Mouse (Mus musculus): ENCODE measurements around the gene Prkab1. TPM values are rescaled to one million over a fixed set of nuclear protein-coding genes. Genes with fewer than 3 reads are reported as not detected.

Gene Prkab1
- polyA plus RNA-seq (2012; rRNA removed) = 90.1 and 94.6 TPM in 2 replicates

GRCm38 (mm10) chr5:116024327-116024739 is at the start of gene Prkab1:
Prkab1 (minus strand) TSS chr5:116024508.
- 1% methylated on average over 46 of the region's 46 CpGs for WGBS
- peak; percentile 90 for DNase-seq (ENCODE audit: low read depth, low spot score)

- DNase-seq (ENCODE audit: low read depth, low spot score) = no peak
These were observed 45.3 kb upstream of the Prkab1 start for GRCm38 (mm10) chr5:116069618-116070017.

GRCm38 (mm10) chr5:116052826-116053225 is 28.5 kb upstream of the Prkab1 start:
- WGBS = 50% methylated on average over 6 of the region's 6 CpGs

More at GRCm38 (mm10) chr5:116069618-116070017, 45.3 kb upstream of the Prkab1 start:
- 95% methylated on average over 4 of the region's 4 CpGs for WGBS

GRCm38 (mm10) chr5:116052171-116052570 is 27.9 kb upstream of the Prkab1 start:
- no peak for DNase-seq (ENCODE audit: low read depth, low spot score)
- WGBS = 72% methylated on average over 5 of the region's 5 CpGs

More at GRCm38 (mm10) chr5:116052826-116053225, 28.5 kb upstream of the Prkab1 start:
- no peak for DNase-seq (ENCODE audit: low read depth, low spot score)

GRCm38 (mm10) chr5:116049821-116050220 is 25.5 kb upstream of the Prkab1 start:
- 80% methylated on average over 4 of the region's 4 CpGs for WGBS
- DNase-seq (ENCODE audit: low read depth, low spot score) = no peak

GRCm38 (mm10) chr5:116048321-116048720 is 24.0 kb upstream of the Prkab1 start:
- no peak for DNase-seq (ENCODE audit: low read depth, low spot score)
- 89% methylated on average over 3 of the region's 3 CpGs for WGBS

GRCm38 (mm10) chr5:116046246-116046645 is 21.9 kb upstream of the Prkab1 start:
- 78% methylated on average over 4 of the region's 4 CpGs for WGBS
- DNase-seq (ENCODE audit: low read depth, low spot score) = no peak

GRCm38 (mm10) chr5:116045581-116045980 is 21.3 kb upstream of the Prkab1 start:
- DNase-seq (ENCODE audit: low read depth, low spot score) = no peak
- WGBS = 79% methylated on average over 8 of the region's 8 CpGs

GRCm38 (mm10) chr5:116042241-116042640 is 17.9 kb upstream of the Prkab1 start:
- 65% methylated on average over 7 of the region's 7 CpGs for WGBS
- no peak for DNase-seq (ENCODE audit: low read depth, low spot score)

- no peak for DNase-seq (ENCODE audit: low read depth, low spot score)
- 18% methylated on average over 11 of the region's 11 CpGs for WGBS
These were observed 15.4 kb upstream of the Prkab1 start for GRCm38 (mm10) chr5:116039706-116040105.

- DNase-seq (ENCODE audit: low read depth, low spot score) = no peak
- WGBS = 55% methylated on average over 12 of the region's 12 CpGs
These were observed 13.4 kb upstream of the Prkab1 start for GRCm38 (mm10) chr5:116037731-116038130.

- 65% methylated on average over 16 of the region's 16 CpGs for WGBS
These were observed 12.2 kb upstream of the Prkab1 start for GRCm38 (mm10) chr5:116036465-116036864.

GRCm38 (mm10) chr5:116031190-116031577 is 6.9 kb upstream of the Prkab1 start:
- WGBS = 2% methylated on average over 14 of the region's 14 CpGs
- no peak for DNase-seq (ENCODE audit: low read depth, low spot score)

More at GRCm38 (mm10) chr5:116036465-116036864, 12.2 kb upstream of the Prkab1 start:
- no peak for DNase-seq (ENCODE audit: low read depth, low spot score)

GRCm38 (mm10) chr5:116030566-116031189 is 6.4 kb upstream of the Prkab1 start:
- no peak for DNase-seq (ENCODE audit: low read depth, low spot score)
- 13% methylated on average over 19 of the region's 19 CpGs for whole genome bisulfite sequencing

- 60% methylated on average over 7 of the region's 7 CpGs for WGBS
- DNase-seq (ENCODE audit: low read depth, low spot score) = no peak
These were observed 4.8 kb upstream of the Prkab1 start for GRCm38 (mm10) chr5:116029071-116029470.

- 90% methylated on average over 14 of the region's 14 CpGs for WGBS
- DNase-seq (ENCODE audit: low read depth, low spot score) = no peak
These were observed 2.3 kb upstream of the Prkab1 start for GRCm38 (mm10) chr5:116026561-116026960.

GRCm38 (mm10) chr5:116026107-116026506 is 1.8 kb upstream of the Prkab1 start:
- no peak for DNase-seq (ENCODE audit: low read depth, low spot score)
- 86% methylated on average over 5 of the region's 5 CpGs for WGBS

GRCm38 (mm10) chr5:116023821-116024284 is 455 bp downstream of the Prkab1 start:
- DNase-seq (ENCODE audit: low read depth, low spot score) = no peak
- WGBS = under 1% methylated on average over 28 of the region's 28 CpGs

- WGBS = 7% methylated on average over 8 of the region's 8 CpGs
- DNase-seq (ENCODE audit: low read depth, low spot score) = no peak
These were observed 1.1 kb downstream of the Prkab1 start for GRCm38 (mm10) chr5:116023251-116023661.

- 23% methylated on average over 7 of the region's 7 CpGs for WGBS
- DNase-seq (ENCODE audit: low read depth, low spot score) = no peak
These were observed 1.6 kb downstream of the Prkab1 start for GRCm38 (mm10) chr5:116022658-116023200.

- 69% methylated on average over 12 of the region's 12 CpGs for WGBS
- no peak for DNase-seq (ENCODE audit: low read depth, low spot score)
These were observed 2.2 kb downstream of the Prkab1 start for GRCm38 (mm10) chr5:116022131-116022530.

Data from large intestine, adult 2 months (tissue).